Mouse (Mus musculus): ENCODE data around the gene Negr1.

Gene Negr1

DNA sequence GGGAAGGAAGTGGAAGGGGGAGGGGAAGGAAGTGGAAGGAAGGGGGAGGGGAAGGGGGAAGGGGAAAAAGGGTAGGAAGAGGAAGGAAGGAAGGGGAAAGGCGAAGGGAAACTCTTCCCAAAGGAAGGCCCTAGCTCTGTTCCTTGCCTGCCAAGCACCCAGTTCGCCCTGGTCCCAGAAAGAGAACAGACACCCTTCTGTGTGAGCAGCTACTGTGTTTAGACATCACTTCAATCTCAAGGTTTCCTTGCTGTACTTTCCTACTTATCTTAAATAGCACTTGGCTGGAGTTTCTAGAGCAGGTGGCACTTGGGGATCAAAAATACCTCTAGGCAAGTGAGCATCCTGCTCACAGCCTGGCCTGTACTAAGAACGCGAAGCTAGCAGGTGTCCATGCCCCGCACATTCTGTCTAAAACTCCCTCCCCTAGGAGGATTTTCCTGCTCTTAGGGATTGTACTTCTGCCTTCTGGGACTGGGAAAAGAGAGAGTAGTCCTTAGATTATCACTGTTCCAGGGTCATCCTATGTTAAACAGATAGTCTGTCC lies 128.5 kb downstream of the Negr1 start:
- no peak for DNase-seq (ENCODE audit: low spot score)

GRCm38 (mm10) chr3:156698687-156699086 lies 137.1 kb downstream of the Negr1 start:
- no peak for DNase-seq (ENCODE audit: low spot score)

- DNase-seq (ENCODE audit: low spot score): no peak
These were observed 141.6 kb downstream of the Negr1 start for GRCm38 (mm10) chr3:156703241-156703640.

GRCm38 (mm10) chr3:156710240-156710639 lies 148.6 kb downstream of the Negr1 start:
- no peak for DNase-seq (ENCODE audit: low spot score)

DNA sequence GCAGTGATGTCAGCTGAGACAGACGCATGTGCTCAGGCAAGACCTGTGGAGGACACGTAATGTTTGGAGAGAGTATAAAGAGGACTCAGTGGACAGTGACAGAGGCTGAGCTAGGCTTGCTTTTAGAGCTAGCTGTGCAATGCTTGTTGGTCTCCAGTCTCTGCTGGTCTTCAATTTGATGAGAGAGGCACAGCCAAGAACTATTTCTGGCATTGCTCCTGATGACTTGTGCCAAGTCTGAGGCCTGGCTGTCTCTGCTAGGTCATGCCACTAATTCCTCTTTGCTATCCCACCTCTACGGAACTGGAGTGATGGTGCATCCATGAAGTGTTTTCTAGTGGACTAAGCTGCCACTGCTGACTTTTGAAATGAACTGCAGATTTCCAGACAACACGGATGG lies 149.1 kb downstream of the Negr1 start:
- DNase-seq (ENCODE audit: low spot score): no peak

DNA sequence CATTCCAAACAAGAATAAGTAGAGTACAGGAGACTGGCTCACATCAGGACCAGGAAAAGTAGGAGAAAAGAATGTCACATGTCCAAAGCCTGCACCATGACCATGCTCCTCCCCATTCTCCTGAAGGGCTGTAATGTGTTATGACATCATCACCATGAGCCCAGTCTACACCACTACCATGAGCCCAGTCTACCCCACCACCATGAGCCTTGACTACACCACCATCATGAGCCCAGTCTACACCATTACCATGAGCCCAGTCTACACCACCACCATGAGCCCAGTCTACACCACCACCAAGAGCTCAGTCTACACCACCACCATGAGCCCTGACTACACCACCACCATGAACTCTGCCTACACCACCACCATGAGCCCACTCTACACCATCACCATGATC lies 174.7 kb downstream of the Negr1 start:
- no peak for DNase-seq (ENCODE audit: low spot score)

DNA sequence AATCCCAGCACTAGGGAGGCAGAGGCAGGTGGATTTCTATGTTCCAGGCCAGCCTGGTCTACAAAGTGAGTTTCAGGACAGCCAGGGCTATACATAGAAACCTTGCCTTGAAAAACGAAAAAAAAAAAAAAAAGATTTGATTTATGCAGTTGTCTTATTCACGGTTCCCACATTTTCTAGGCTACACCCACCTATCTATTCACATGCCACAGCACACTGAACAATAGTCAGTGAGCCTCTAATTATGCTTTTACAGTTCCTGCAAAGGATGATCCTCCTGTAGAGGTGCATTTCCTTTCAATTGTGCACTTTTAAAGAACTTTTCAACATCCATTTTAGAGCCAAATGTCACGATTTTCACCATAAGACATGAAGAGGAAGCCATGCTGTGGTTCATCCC lies 177.9 kb downstream of the Negr1 start:
- DNase-seq (ENCODE audit: low spot score): no peak

- no peak for DNase-seq (ENCODE audit: low spot score)
These were observed 181.7 kb downstream of the Negr1 start for GRCm38 (mm10) chr3:156743266-156743665.

DNA sequence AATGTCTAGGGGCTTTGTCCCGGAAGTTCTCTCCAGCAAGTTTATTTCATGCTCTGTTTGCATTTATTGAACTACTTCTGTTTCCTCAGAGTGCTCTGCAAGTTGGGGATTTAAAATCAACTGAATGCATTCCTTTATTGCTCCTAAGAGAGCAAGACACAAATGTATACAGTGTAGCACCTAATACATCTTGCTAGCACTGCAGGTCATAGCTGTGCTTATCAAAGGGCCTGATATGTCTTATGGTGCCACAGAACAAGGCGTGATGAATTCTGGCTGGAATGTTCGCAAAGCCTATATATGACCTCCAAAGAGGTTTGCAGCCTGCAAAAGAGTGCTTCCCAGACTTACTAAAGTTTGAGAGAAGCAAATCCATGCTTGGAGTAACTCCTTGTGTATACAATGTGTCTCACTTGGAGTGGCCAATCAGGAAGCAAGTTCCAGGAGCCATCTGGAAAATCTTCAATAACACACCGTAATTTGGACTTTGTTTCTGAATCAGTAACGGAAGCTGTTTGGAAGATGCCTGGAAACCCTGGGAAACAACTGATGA lies 183.7 kb downstream of the Negr1 start:
- no peak for DNase-seq (ENCODE audit: low spot score)

DNA sequence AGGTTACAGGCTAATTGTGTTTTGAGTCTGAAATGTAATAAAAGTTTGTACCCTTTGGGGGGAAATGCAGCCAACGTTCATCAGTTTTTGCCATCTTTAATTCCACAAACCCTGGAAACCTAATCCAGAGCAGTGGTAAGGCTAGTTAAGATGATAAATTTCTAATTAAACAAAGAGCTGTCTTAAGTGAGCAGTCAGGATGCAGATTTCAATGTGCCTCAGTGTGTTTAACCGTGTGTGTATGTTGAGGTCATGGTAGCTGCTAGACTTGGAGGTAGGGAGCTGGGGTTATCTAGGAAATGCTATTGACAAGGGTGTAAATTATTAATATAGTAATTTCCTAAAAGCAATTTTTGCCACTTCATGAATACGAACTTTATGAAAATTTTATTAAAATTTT lies 185.9 kb downstream of the Negr1 start:
- DNase-seq (ENCODE audit: low spot score): no peak

DNA sequence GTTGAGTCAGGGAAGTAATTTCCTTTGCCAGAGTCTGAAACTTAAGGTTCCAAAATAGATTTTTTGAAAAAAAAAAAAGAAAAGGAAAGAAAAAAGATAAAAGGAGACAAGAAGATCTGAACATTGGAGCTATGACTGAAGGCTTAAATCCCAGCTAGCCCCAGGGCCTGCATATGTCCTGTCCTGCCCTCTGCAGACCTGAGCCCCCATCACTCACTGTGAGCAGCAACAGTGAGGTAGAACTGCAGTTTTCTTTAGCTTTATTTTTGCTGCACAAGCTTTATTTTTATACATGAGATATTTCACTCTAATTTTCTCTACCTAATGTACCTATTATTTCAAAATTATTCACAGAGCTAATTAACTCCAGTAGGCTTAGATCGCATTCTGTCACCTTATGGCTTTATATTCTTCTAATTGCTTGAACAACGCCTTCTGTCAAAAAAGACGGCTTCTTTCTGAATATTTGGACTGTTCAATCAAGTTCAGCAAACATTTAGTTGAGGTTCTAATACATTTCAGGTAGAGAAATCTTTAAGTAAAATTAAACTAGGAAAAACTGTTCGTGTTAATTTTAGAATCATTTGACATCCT lies 192.3 kb downstream of the Negr1 start:
- DNase-seq (ENCODE audit: low spot score): no peak

DNA sequence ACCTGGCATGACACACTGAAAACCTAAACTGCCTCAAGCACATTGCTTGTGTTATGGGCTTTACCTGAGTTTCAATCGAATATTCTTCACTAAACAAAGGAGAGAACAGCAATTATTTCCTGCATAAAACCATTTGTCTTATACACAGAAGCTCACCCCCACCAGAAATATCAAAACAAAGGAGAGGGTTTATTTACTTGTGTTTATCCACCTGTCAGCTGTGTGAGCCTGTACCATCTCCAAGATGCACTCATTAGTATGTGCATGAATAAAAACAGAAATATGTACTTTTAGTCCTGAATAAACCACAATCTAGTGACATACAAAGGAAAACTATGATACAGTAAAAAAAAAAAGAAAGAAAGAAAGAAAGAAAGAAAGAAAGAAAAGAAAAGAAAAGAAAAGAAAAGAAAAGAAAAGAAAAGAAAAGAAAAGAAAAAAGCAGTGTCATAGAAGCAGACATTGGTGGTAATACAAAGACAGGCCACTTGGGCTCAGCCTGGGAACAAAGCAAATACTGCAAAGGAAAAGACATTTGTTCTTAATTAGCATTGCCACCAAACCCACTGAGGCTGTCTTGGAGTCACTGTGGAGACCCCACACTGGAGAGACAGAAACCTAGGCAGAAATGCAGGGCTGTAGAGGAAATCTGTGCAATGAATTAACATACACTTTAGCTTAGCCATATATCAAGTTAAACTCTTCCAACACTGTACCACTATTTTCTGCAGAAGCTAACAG lies 193.4 kb downstream of the Negr1 start:
- DNase-seq (ENCODE audit: low spot score): no peak

DNA sequence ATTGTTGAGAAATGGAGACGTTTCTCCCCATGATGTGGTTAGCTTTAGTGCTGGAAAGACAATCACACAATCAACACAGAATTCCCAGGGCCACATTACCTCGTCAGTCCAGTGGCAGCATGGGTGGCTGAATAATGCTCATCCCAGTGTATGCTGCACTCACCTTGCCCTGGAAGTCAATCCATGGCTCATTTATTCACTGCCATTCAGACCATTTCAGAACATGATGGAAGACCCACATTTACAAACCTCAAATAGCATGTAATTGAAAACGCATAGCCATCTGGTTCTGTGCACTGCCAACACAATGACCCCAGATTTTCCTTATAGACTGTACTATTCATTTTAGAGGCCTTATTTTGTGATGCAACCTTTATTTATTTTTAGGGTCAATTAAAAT lies 203.4 kb downstream of the Negr1 start:
- DNase-seq (ENCODE audit: low spot score): no peak

GRCm38 (mm10) chr3:156766171-156766845 lies 204.7 kb downstream of the Negr1 start:
- DNase-seq (ENCODE audit: low spot score): no peak

DNA sequence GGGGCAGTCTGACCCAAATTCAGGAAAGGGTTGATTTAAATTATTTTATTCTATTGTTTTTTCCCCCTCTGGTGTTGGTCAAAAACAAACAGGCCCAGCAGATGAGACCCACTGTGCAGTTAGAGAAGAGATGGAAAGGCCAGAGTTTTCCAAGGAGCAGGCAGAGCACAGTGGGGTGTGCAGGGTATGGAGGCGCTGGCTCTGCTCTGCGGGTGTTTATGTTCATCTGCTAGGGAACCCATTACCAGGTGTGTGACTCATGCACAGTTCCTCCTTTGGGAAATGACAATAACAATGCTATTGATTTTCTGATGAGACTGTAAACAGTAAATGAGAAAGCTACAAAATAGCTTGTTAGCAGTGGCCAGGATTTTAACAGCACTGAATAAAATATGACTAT lies 210.0 kb downstream of the Negr1 start:
- DNase-seq (ENCODE audit: low spot score): no peak

GRCm38 (mm10) chr3:156772057-156772456 lies 210.5 kb downstream of the Negr1 start:
- no peak for DNase-seq (ENCODE audit: low spot score)

DNA sequence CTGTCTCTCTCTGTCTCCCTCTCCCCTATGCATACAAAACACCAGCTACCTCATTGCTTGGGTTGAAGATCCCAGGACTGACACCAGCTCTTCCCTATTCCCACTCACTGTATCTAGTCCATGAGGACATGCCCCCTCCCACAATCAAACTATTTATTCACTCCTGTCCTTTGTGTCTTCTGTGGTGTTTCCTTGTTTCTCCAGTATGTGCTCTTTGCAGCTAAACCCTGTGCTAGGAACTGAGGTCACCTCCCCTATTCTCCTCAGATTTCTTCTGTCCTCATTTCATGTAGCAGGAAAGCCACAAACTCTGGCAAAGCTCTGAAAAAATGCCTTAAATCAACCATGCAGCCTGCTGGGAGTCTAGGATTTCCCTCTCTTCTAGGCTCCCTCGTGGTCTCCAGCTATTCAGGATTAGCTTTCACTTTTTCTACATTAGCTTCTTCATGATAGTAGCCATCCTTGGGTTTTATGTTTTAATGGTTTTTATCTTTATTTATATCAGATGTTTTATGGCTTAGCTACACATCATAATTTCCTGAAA lies 222.8 kb downstream of the Negr1 start:
- no peak for DNase-seq (ENCODE audit: low spot score)

- DNase-seq (ENCODE audit: low spot score): no peak
These were observed 224.8 kb downstream of the Negr1 start for GRCm38 (mm10) chr3:156786355-156786754.

DNA sequence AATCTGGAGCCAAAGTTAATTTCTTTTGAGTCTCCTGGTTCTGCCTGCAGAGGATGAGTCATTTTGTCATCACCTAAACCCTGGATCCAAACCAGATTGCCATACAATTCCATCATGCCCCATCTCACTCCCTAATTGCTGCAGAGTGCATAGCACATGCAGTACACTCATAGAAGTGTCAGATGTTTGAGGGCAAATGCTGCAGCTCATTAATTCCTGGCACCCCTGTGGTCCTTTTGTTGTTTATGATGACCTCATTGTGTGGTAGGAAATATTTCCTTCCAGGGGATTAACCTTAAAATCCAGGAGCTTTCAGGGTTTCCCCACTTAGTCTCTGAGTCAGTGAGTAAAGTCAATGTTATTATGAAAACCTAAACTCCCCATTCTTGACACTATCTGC lies 229.6 kb downstream of the Negr1 start:
- no peak for DNase-seq (ENCODE audit: low spot score)

DNA sequence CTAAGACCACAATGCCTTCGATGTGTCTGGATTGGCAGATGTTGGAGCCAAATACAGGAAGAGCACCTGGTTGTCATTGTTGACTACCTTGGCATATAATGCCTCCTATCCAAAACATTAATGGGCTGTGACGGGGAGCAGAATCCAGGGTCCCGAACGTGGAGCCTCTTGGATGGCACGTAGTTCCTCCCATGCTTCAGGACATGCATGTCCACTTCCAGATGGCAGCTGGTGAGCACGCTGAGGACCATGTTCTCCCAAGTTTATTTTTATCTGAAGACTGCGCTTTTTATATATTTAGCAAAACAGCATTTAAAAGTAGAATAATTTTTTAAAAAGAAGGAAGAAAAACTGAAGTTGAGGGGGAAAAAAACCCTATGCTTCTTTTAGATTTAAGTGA lies 231.1 kb downstream of the Negr1 start:
- DNase-seq (ENCODE audit: low spot score): no peak

- DNase-seq (ENCODE audit: low spot score): no peak
These were observed 232.5 kb downstream of the Negr1 start for GRCm38 (mm10) chr3:156794091-156794490.

DNA sequence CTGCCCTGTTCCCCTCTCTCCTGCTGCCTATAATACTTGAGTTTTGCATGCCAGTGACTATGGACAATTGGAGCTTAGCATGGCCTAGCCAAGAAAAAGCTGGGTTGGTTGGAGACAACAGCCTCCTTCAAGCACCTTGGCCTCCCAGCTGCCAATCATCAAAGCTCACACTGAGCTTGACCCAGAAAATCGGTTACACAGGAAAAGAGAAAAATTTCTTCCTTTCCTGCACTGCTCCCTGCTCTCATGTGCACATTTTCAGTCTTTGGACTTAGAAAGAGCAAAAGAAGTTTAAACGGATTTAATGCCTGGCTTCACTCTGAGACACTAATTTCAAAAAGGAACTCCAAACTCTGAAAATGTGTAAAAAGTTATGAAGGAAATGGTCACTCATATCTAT lies 233.0 kb downstream of the Negr1 start:
- DNase-seq (ENCODE audit: low spot score): no peak

Measured in urinary bladder, postnatal 14 days (tissue).